Comparison of ENCODE assay signal across 22 mouse cellular contexts in genomic region chr3:100938211-100938610, GRCm38 (mm10). TPM values are rescaled to one million over a fixed set of nuclear protein-coding genes. Genes with fewer than 3 reads are reported as not detected.
DNase-seq lines count a peak whose midpoint lies in the region; ATAC-seq and TF ChIP-seq lines count a peak whose summit lies in the region.
"Had no signal": no experiment of that assay in that cellular context is flagged by ENCODE, and none has a peak within 500 bp of the region (broad histone marks: within the 10 kb centered on the region; RNA-seq: fewer than 3 reads in every experiment).

No protein-coding gene starts in this region.

- no peak overlapping the region for H3K4me2 ChIP-seq in hindbrain, postnatal 0 days (ENCODE audit: low read depth, low read length)
- no peak overlapping the region for H3K4me2 ChIP-seq in hindbrain, embryonic 16.5 days (ENCODE audit: low read length)
- H3K4me2 ChIP-seq: embryonic facial prominence, embryonic 12.5 days; forebrain, embryonic 13.5 days; forebrain, embryonic 15.5 days had no signal

- no peak overlapping the region for H3K27ac ChIP-seq in hindbrain, postnatal 0 days
- no peak overlapping the region for H3K27ac ChIP-seq in hindbrain, embryonic 16.5 days (ENCODE audit: low read depth, low read length)
- H3K27ac ChIP-seq: embryonic facial prominence, embryonic 10.5 days; embryonic facial prominence, embryonic 12.5 days; forebrain, embryonic 13.5 days; forebrain, embryonic 15.5 days had no signal

- WGBS in hindbrain, postnatal 0 days, result 81% methylated on average over 4 of the region's 4 CpGs
- WGBS in hindbrain, embryonic 16.5 days, result 90% methylated on average over 4 of the region's 4 CpGs

- no peaks in the 10 kb centered on the region for H3K9me3 ChIP-seq in hindbrain, postnatal 0 days (ENCODE audit: low read length)
- no peaks in the 10 kb centered on the region for H3K9me3 ChIP-seq in hindbrain, embryonic 16.5 days (ENCODE audit: control insufficient read depth, low read length)
- H3K9me3 ChIP-seq: embryonic facial prominence, embryonic 10.5 days; embryonic facial prominence, embryonic 12.5 days; forebrain, embryonic 13.5 days; forebrain, embryonic 15.5 days; G1E had no signal

- no peak overlapping the region for H3K4me3 ChIP-seq in hindbrain, postnatal 0 days (ENCODE audit: low read length)
- H3K4me3 ChIP-seq in hindbrain, embryonic 16.5 days (ENCODE audit: low read length), result no peak overlapping the region
- H3K4me3 ChIP-seq: embryonic facial prominence, embryonic 10.5 days; embryonic facial prominence, embryonic 12.5 days; forebrain, embryonic 13.5 days; forebrain, embryonic 15.5 days had no signal

- TF ChIP-seq CTCF in hindbrain, postnatal 0 days (IDR thresholded peaks at IDR 0.05; ENCODE audit: low read depth), result no peak

- peaks cover 11% of the 10 kb centered on the region for H3K36me3 ChIP-seq in hindbrain, postnatal 0 days (ENCODE audit: insufficient read depth, low read length)
- peaks cover 2% of the 10 kb centered on the region; the same call in 1 of the 2 replicates for H3K36me3 ChIP-seq in hindbrain, embryonic 16.5 days (ENCODE audit: control insufficient read depth, insufficient read depth, low read length)

- no peaks in the 10 kb centered on the region for H3K27me3 ChIP-seq in hindbrain, postnatal 0 days (ENCODE audit: insufficient read depth, low read length)
- no peaks in the 10 kb centered on the region for H3K27me3 ChIP-seq in hindbrain, embryonic 16.5 days (replicated peaks; ENCODE audit: control insufficient read depth, insufficient read depth, low read length)
- H3K27me3 ChIP-seq: CH12.LX; embryonic facial prominence, embryonic 12.5 days; forebrain, embryonic 13.5 days; forebrain, embryonic 15.5 days; Patski had no signal

- H3K9ac ChIP-seq in hindbrain, postnatal 0 days (replicated peaks; ENCODE audit: low read length), result no peak overlapping the region
- H3K9ac ChIP-seq in hindbrain, embryonic 16.5 days (ENCODE audit: low read depth, low read length), result no peak overlapping the region
- H3K9ac ChIP-seq: embryonic facial prominence, embryonic 12.5 days; forebrain, embryonic 13.5 days; forebrain, embryonic 15.5 days; forebrain, postnatal 0 days had no signal

- peak; percentile 32 for ATAC-seq in hindbrain, postnatal 0 days
- ATAC-seq in hindbrain, embryonic 16.5 days, result no peak
- ATAC-seq: activated CD4-positive, CD25-positive, alpha-beta regulatory T cell, adult 4 months; CD4-positive, CD25-positive, alpha-beta regulatory T cell, adult 4 months; forebrain, embryonic 13.5 days; forebrain, embryonic 15.5 days; forebrain, postnatal 0 days; Patski had no signal

- peak; percentile 54 to 61 for DNase-seq in cerebellum, postnatal 10 days
- DNase-seq in cerebellum, adult 11-12 months, result no peak
- DNase-seq in cerebellum, postnatal 25 days, result peak; percentile 17 to 39
- DNase-seq in cerebellum, adult 11 months, result no peak
- no peak for DNase-seq in hindbrain, postnatal 0 days (ENCODE audit: low spot score)
- DNase-seq: adrenal gland, adult 8-10 months; adrenal gland, postnatal 14 days; adrenal gland, postnatal 36 days; B cell, adult 2 months; cerebellum, adult 2 months; cerebellum, adult 9-10 months; forebrain, postnatal 0 days had no signal

- no peaks in the 10 kb centered on the region for H3K4me1 ChIP-seq in hindbrain, postnatal 0 days (ENCODE audit: insufficient read depth, low read length)
- H3K4me1 ChIP-seq in hindbrain, embryonic 16.5 days (ENCODE audit: control insufficient read depth, insufficient read depth, low read depth, low read length), result no peaks in the 10 kb centered on the region
- H3K4me1 ChIP-seq: embryonic facial prominence, embryonic 10.5 days; embryonic facial prominence, embryonic 12.5 days; forebrain, embryonic 13.5 days; forebrain, embryonic 15.5 days had no signal

RNA-seq across cellular contexts. Expression of gene Trim45, which starts 16.2 kb away (rescaled TPM):
- total RNA-seq in hindbrain, postnatal 0 days (2014; rRNA removed), result 9.0 and 9.9 TPM in 2 replicates
- 5.2 and 5.9 TPM in 2 replicates for polyA plus RNA-seq in hindbrain, postnatal 0 days (2015; fragmentation: Nextera tagmentation; extraction: Ambion mirVana)
- polyA plus RNA-seq in hindbrain, embryonic 16.5 days (2015; fragmentation: Nextera tagmentation; extraction: Ambion mirVana), result 7.6 and 8.7 TPM in 2 replicates

RNA-seq across cellular contexts. Expression of gene Ttf2, which starts 31.3 kb away (rescaled TPM):
- total RNA-seq in hindbrain, postnatal 0 days (2014; rRNA removed), result 6.7 and 8.4 TPM in 2 replicates
- polyA plus RNA-seq in hindbrain, postnatal 0 days (2015; fragmentation: Nextera tagmentation; extraction: Ambion mirVana), result 3.3 and 3.9 TPM in 2 replicates
- 3.6 and 4.8 TPM in 2 replicates for polyA plus RNA-seq in hindbrain, embryonic 16.5 days (2015; fragmentation: Nextera tagmentation; extraction: Ambion mirVana)

Comparison
In these comparisons a context has a peak if more than half of its experiments do, and no peak if none do; other contexts are left out.
1. DNase-seq: peak in cerebellum, postnatal 10 days (2 of 2) and cerebellum, postnatal 25 days (2 of 2); none in cerebellum, adult 11-12 months (single experiment), cerebellum, adult 11 months (single experiment) and hindbrain, postnatal 0 days (single experiment).